Mouse (Mus musculus) urinary bladder, adult 18-20 months (tissue): Measurements from ENCODE around the gene Dnajc11.

Source experiments
- DNase-seq, 2 experiments: peaks; one replicate each; pipeline ENCODE4 v3.0.0; 2022; ENCODE audit warnings: low spot score in 2 of 2, mixed read lengths in 2 of 2

The Dnajc11 gene

GRCm38 (mm10) chr4:151985886-151986285 lies 52.4 kb downstream of the Dnajc11 start:
- no peak for DNase-seq

GRCm38 (mm10) chr4:151986650-151987049 lies 53.2 kb downstream of the Dnajc11 start:
- DNase-seq, result no peak

GRCm38 (mm10) chr4:151988014-151988341 lies 54.5 kb downstream of the Dnajc11 start:
- DNase-seq, result no peak

- peak; percentile 74 to 85 for DNase-seq
These were observed 55.0 kb downstream of the Dnajc11 start, which contains the start of gene Thap3 for GRCm38 (mm10) chr4:151988342-151989109. TSS of gene Thap3 (minus strand) at chr4:151988997.

- DNase-seq, result no peak
These were observed 55.6 kb downstream of the Dnajc11 start for GRCm38 (mm10) chr4:151989110-151989488.

GRCm38 (mm10) chr4:151992091-151992490 lies 58.6 kb downstream of the Dnajc11 start:
- no peak for DNase-seq

- DNase-seq, result no peak
These were observed 59.5 kb downstream of the Dnajc11 start for GRCm38 (mm10) chr4:151993035-151993434.

- peak in 1 of 2 experiments; percentile 39 for DNase-seq
These were observed 61.0 kb downstream of the Dnajc11 start for GRCm38 (mm10) chr4:151994228-151995171.

GRCm38 (mm10) chr4:151995371-151996172 lies 62.1 kb downstream of the Dnajc11 start:
- no peak for DNase-seq

- peak; percentile 98 for DNase-seq
These were observed 62.9 kb downstream of the Dnajc11 start, which contains the start of gene Phf13 for GRCm38 (mm10) chr4:151996173-151996950. TSS of gene Phf13 (minus strand) at chr4:151996258.

GRCm38 (mm10) chr4:151996951-151997222 lies 63.4 kb downstream of the Dnajc11 start:
- DNase-seq, result no peak

- no peak for DNase-seq
These were observed 64.2 kb downstream of the Dnajc11 start for GRCm38 (mm10) chr4:151997701-151998100.

GRCm38 (mm10) chr4:151999481-151999880 lies 66.0 kb downstream of the Dnajc11 start:
- DNase-seq, result no peak

GRCm38 (mm10) chr4:152000906-152001305 lies 67.4 kb downstream of the Dnajc11 start:
- no peak for DNase-seq

- DNase-seq, result no peak
These were observed 67.8 kb downstream of the Dnajc11 start for GRCm38 (mm10) chr4:152001335-152001734.

GRCm38 (mm10) chr4:152002063-152002462 lies 68.6 kb downstream of the Dnajc11 start:
- no peak for DNase-seq

GRCm38 (mm10) chr4:152006137-152006536 lies 72.6 kb downstream of the Dnajc11 start:
- no peak for DNase-seq

- DNase-seq, result no peak
These were observed 73.3 kb downstream of the Dnajc11 start for GRCm38 (mm10) chr4:152006812-152007211.

GRCm38 (mm10) chr4:152007481-152008147 lies 74.1 kb downstream of the Dnajc11 start:
- DNase-seq, result no peak

GRCm38 (mm10) chr4:152008148-152008500 lies 74.6 kb downstream of the Dnajc11 start:
- DNase-seq, result peak in 1 of 2 experiments; percentile 33

GRCm38 (mm10) chr4:152008622-152009075 lies 75.2 kb downstream of the Dnajc11 start, which contains the start of gene Klhl21:
TSS of gene Klhl21 (plus strand) at chr4:152008803.
- DNase-seq, result peak; percentile 94 to 96
